Mouse (Mus musculus): ENCODE results near the gene Tmem88. TPM values are rescaled to one million over a fixed set of nuclear protein-coding genes. Genes with fewer than 3 reads are reported as not detected.

Gene Tmem88
- polyA plus RNA-seq, 1 experiment, result 9.3 TPM

DNA sequence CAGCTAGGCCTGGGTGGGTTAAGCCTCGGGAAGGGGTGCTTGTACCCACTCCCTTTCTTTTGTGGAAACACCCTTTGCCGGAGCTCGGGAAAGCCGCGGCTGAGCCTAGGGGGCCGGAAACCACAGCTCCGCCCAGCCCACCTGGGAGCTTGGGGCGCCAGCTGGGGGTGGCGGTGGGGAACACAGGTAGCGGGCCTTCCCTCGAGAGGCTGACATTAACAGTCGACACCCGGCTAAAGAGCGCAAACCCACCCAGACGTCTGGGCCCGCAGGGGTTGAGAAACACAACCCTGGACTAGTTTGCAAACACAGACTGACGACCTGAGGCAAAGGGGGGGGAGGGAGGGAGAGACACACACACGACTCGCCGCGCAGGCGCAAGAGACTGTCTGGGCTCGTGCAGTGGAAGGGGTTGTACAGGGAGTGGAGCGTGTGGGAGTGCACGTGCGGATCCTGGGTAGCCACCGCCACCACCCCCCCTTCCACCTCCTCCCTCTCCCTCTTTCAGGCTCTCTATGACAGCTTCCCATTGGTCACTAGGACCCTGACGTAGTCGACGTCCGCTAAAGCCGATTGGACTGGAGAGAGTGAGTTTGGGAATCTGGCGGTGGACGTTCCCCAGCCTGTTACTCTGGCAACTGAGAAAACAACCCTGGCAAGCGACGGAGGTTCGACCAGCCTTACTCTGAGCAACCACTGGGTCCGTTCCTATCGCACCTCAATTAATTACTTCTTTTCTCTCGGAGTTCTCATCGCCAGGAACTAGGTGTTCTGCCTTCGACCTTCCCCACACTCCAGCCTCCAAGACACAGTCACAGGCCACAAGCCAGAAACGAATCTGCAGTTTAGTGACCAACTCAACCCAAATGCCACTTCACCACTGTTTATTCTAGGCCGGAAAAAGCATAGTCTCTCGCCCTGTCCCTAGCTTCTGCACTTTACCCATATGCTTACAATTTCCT, 20.7 kb upstream of the Tmem88 start:
- peak; percentile 15; the same call in 1 of the 2 replicates for TF ChIP-seq POLR2A (IDR thresholded peaks at IDR 0.05; ENCODE audit: control insufficient read depth, extremely low read depth, insufficient read depth, low read length, poor library complexity)
- TF ChIP-seq CTCF (IDR thresholded peaks at IDR 0.05; ENCODE audit: borderline replicate concordance, control insufficient read depth, extremely low read depth, insufficient read depth, low read length, poor library complexity), result no peak
- DNase-seq, result peak; percentile 92
- Histone ChIP-seq H3K4me3 (ENCODE audit: control insufficient read depth, insufficient read depth, low read length) (peak overlapping the region; percentile 38), H3K36me3 (ENCODE audit: control insufficient read depth, insufficient read depth, low read length) (no peaks in the 10 kb centered on the region), H3K4me1 (replicated peaks; ENCODE audit: control insufficient read depth, insufficient read depth, low read length) (peaks cover 49% of the 10 kb centered on the region), H3K27ac (ENCODE audit: control insufficient read depth, insufficient read depth, low read length) (peak overlapping the region; percentile 82), H3K27me3 (ENCODE audit: control insufficient read depth, insufficient read depth, low read length) (no peaks in the 10 kb centered on the region)
- WGBS, result under 1% methylated on average over 44 of the region's 45 CpGs

GRCm38 (mm10) chr11:69417449-69418384, 19.7 kb upstream of the Tmem88 start:
- 1% methylated on average over 39 of the region's 39 CpGs for WGBS
- peak overlapping the region; percentile 82 for H3K27ac ChIP-seq (ENCODE audit: control insufficient read depth, insufficient read depth, low read length)
- peak; percentile 69 for DNase-seq
- no peaks in the 10 kb centered on the region for H3K27me3 ChIP-seq (ENCODE audit: control insufficient read depth, insufficient read depth, low read length)
- TF ChIP-seq POLR2A (IDR thresholded peaks at IDR 0.05; ENCODE audit: control insufficient read depth, extremely low read depth, insufficient read depth, low read length, poor library complexity) (0 out of 2 replicates have a peak, but pooled peaks have one; percentile 21), CTCF (IDR thresholded peaks at IDR 0.05; ENCODE audit: borderline replicate concordance, control insufficient read depth, extremely low read depth, insufficient read depth, low read length, poor library complexity) (no peak)
- H3K4me1 ChIP-seq (replicated peaks; ENCODE audit: control insufficient read depth, insufficient read depth, low read length), result peaks cover 59% of the 10 kb centered on the region
- H3K36me3 ChIP-seq (ENCODE audit: control insufficient read depth, insufficient read depth, low read length), result no peaks in the 10 kb centered on the region
- peak overlapping the region; percentile 38 for H3K4me3 ChIP-seq (ENCODE audit: control insufficient read depth, insufficient read depth, low read length)

DNA sequence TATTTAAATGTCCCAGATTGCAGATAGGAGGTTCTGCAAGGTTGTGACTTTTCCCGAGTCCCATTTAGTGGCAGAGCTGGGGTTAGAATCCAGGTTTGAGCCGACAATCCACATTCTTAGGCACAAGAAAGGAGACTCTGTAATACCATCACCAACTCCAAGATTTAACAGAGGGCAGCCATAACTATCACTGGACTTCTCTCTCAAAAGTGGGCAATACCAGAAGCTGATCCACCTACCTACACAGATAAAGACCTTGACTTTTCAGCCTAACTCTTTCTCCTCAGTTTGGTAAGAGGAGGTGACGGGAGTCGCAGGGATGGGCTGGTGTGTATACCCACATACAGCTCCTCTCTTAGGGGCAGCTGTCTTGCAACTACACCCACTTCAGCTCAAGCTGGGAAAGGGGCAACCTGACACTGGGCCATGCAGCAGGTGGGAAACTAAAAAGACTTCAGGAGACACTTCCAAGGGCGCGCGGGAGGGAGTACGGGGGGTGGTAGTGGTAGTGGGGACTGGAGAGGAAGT, 19.0 kb upstream of the Tmem88 start:
- DNase-seq, result no peak
- Histone ChIP-seq H3K4me1 (replicated peaks; ENCODE audit: control insufficient read depth, insufficient read depth, low read length) (peaks cover 66% of the 10 kb centered on the region), H3K27ac (ENCODE audit: control insufficient read depth, insufficient read depth, low read length) (peak overlapping the region; percentile 82), H3K27me3 (ENCODE audit: control insufficient read depth, insufficient read depth, low read length) (no peaks in the 10 kb centered on the region), H3K4me3 (ENCODE audit: control insufficient read depth, insufficient read depth, low read length) (no peak overlapping the region), H3K36me3 (ENCODE audit: control insufficient read depth, insufficient read depth, low read length) (no peaks in the 10 kb centered on the region)
- 34% methylated on average over 8 of the region's 8 CpGs for WGBS
- TF ChIP-seq POLR2A (IDR thresholded peaks at IDR 0.05; ENCODE audit: control insufficient read depth, extremely low read depth, insufficient read depth, low read length, poor library complexity), result no peak
- TF ChIP-seq CTCF (IDR thresholded peaks at IDR 0.05; ENCODE audit: borderline replicate concordance, control insufficient read depth, extremely low read depth, insufficient read depth, low read length, poor library complexity), result no peak

GRCm38 (mm10) chr11:69416509-69416908, 18.5 kb upstream of the Tmem88 start:
- WGBS, result 3% methylated on average over 4 of the region's 4 CpGs
- H3K27ac ChIP-seq (ENCODE audit: control insufficient read depth, insufficient read depth, low read length), result peak overlapping the region; percentile 90; the same call in 1 of the 2 replicates

GRCm38 (mm10) chr11:69415668-69416451, 17.8 kb upstream of the Tmem88 start:
- Histone ChIP-seq H3K4me1 (replicated peaks; ENCODE audit: control insufficient read depth, insufficient read depth, low read length) (peaks cover 69% of the 10 kb centered on the region), H3K4me3 (ENCODE audit: control insufficient read depth, insufficient read depth, low read length) (peak overlapping the region; percentile 89), H3K27ac (ENCODE audit: control insufficient read depth, insufficient read depth, low read length) (peak overlapping the region; percentile 90), H3K36me3 (ENCODE audit: control insufficient read depth, insufficient read depth, low read length) (no peaks in the 10 kb centered on the region), H3K27me3 (ENCODE audit: control insufficient read depth, insufficient read depth, low read length) (no peaks in the 10 kb centered on the region)
- DNase-seq, result peak; percentile 69
- TF ChIP-seq POLR2A (IDR thresholded peaks at IDR 0.05; ENCODE audit: control insufficient read depth, extremely low read depth, insufficient read depth, low read length, poor library complexity) (no peak), CTCF (IDR thresholded peaks at IDR 0.05; ENCODE audit: borderline replicate concordance, control insufficient read depth, extremely low read depth, insufficient read depth, low read length, poor library complexity) (no peak)
- WGBS, result under 1% methylated on average over 20 of the region's 25 CpGs

More at GRCm38 (mm10) chr11:69416509-69416908, 18.5 kb upstream of the Tmem88 start:
- no peak for DNase-seq
- H3K4me3 ChIP-seq (ENCODE audit: control insufficient read depth, insufficient read depth, low read length), result no peak overlapping the region
- no peaks in the 10 kb centered on the region for H3K27me3 ChIP-seq (ENCODE audit: control insufficient read depth, insufficient read depth, low read length)
- peaks cover 69% of the 10 kb centered on the region for H3K4me1 ChIP-seq (replicated peaks; ENCODE audit: control insufficient read depth, insufficient read depth, low read length)
- H3K36me3 ChIP-seq (ENCODE audit: control insufficient read depth, insufficient read depth, low read length), result no peaks in the 10 kb centered on the region
- TF ChIP-seq POLR2A (IDR thresholded peaks at IDR 0.05; ENCODE audit: control insufficient read depth, extremely low read depth, insufficient read depth, low read length, poor library complexity), result no peak
- no peak for TF ChIP-seq CTCF (IDR thresholded peaks at IDR 0.05; ENCODE audit: borderline replicate concordance, control insufficient read depth, extremely low read depth, insufficient read depth, low read length, poor library complexity)

Measured in thymus, adult 2 months (tissue).